Mouse (Mus musculus) 3T3-L1 (cell line): ENCODE measurements around the gene Klhl28.

Experiments
- DNase-seq: peaks from one replicate; pipeline ENCODE4 v3.0.0-alpha.2; 2015; ENCODE audit warnings: low read depth, low spot score

The Klhl28 gene

DNA sequence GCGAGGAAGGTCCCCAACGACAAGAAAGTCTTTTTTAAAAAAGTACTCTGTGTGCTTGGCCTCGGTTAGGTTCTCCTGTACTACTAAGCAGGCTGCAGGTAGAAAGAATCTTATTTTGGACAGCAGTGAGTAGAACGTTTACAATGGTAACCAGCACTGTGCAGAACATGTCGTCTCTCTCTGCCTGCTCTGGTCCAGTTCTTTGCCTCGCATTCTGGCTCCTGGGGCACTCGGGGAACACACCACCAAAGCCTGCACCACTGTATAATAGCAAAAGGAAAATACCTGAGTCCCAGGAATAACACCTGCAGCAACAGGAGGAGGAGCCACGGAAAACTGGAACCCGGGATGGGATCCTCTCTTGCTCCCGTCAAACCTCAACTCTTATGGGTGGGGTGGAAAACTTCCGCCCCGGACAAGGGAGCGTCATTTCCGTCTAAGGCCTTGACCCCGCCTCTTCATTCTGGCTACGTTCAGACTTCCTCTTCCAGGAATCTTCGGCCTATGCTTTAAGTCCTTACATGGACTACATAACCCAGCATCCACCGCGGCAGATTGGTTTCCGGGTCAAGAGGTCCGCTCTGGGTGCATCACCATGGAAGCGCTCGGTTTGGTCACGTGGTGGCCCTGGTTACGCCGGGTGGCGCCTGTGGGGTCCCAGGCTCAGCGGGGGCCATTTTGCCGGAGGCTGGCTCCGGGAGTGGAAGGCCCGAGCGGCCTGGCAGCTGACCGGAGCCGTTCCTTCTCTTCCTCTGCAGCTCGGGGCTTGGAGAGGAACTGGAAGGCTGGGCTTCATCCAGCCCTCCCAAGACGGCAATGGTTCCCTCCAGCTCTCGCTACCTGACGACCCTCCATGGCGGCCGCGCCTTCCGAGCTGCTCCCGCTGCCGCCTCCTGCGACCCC, at the start of gene Klhl28, which contains the start of gene Togaram1:
Gene Klhl28, minus strand, starts transcription at position 411 of the 903 bp plus-strand sequence.
Gene Togaram1, plus strand, starts transcription at position 681 of the 903 bp plus-strand sequence.
- peak; percentile 100 for DNase-seq

DNA sequence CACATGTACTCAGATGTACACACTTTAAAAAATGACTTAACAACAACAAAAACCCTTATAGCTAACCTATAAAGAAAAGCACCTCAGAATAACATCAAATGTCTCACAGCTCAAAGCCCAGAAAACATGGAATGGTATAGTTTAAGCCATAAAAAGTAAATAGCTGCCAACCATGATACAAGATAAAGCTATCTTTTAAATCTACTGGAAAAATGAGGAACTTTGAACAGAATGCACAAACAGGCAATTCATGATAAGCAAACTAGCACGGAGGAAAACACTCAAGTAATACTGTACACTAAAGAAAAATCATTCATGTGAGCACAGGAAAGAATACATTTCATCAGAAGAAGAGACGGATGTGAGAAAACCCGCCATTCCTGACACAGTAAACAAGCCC, 42.4 kb upstream of the Klhl28 start:
- DNase-seq = no peak

GRCm38 (mm10) chr12:64977518-64977917, 12.2 kb upstream of the Klhl28 start:
- DNase-seq = no peak

- DNase-seq = peak; percentile 36
Observed at GRCm38 (mm10) chr12:64976191-64976590, 10.9 kb upstream of the Klhl28 start.

GRCm38 (mm10) chr12:64975558-64975957, 10.2 kb upstream of the Klhl28 start:
- DNase-seq = peak; percentile 53

- no peak for DNase-seq
Observed at GRCm38 (mm10) chr12:64972063-64972462, 6.7 kb upstream of the Klhl28 start.

DNA sequence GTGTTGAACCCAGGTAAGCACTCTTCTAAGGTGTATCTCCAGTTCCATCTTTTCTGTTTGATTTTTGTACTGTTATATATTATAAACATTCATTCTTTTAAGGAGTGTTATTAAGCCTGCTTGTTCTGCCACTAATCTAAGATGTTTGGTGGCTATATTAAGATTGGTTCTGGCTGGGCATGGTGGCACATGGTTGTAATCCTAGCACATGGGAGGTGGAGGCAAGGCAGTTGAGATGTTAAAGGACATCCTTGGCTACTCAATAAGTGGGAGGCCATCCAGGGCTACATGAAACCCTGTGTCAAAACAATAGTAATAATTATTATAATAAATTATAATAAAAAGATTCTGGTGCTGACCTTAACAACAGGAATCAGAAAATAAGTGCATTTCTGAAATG, 6.1 kb upstream of the Klhl28 start:
- no peak for DNase-seq

DNA sequence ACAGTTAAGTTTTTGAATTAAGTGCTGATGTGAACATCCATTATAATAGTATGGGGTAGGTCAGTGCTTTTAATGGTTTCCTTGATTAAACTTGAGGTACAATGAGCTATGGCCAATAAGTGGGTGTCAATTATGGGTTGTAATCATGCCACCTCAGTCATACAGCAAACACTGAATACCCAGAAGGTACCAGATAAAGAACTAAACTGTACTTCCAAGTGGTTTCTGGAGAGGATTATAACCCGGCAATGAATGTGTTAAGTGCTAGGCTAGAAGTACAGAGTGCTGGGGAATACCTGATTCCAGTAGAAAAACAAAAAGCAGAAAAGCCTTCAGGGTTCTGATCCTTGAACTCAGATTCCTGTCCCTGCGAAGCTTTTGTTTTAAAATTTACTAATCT, 2.7 kb upstream of the Klhl28 start:
- no peak for DNase-seq

- peak; percentile 35 for DNase-seq
Observed at GRCm38 (mm10) chr12:64967470-64967869, 2.1 kb upstream of the Klhl28 start.

DNA sequence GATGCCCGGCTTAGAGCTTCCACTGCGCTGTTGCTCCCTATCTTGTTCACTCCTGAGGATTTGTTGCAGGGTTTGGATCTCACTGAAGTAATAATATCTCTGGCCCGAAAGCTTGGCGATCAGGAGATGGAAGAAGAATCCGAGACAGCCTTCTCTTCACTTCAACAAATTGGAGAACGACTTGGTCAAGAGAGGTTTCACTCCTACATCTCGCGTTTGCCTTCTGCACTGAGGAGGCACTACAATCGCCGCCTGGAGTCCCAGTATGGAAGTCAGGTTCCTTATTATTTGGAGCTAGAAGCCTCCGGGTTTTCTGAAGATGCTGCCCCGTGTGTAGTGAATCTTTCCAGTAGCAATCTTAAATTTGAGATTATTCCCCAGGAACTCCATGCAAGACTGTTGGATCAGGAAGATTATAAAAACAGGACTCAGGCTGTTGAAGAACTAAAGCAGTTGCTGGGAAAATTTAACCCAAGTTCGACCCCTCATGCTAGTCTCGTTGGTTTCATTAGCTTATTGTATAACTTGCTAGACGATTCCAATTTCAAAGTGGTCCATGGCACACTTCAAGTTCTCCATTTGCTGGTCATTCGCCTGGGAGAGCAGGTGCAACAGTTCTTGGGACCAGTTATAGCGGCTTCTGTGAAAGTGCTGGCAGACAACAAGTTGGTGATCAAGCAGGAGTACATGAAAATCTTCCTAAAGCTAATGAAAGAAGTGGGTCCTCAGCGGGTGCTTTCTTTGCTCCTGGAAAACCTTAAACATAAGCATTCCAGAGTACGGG, 1.5 kb upstream of the Klhl28 start:
- peak; percentile 53 for DNase-seq

DNA sequence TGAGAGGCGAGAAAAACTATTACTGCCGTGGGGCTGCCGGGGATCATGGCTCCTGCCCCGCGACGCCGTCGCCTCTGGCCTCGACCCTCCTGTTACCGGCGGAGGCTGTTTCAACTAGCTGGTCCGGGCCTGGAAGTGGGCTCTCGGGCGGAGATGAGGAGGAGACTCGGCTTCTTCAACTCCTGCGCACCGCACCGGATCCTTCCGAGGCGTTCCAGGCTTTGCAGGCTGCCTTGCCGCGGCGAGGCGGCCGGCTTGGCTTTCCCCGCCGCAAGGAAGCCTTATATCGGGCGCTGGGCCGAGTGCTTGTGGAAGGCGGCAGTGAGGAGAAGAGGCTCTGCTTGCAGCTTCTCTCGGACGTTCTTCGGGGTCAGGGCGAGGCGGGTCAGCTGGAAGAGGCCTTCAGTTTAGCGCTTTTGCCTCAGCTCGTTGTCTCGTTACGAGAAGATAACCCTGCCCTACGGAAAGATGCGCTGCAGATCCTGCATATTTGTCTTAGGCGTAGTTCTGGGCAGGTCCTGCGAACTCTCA, 832 bp upstream of the Klhl28 start:
- DNase-seq = peak; percentile 55

DNA sequence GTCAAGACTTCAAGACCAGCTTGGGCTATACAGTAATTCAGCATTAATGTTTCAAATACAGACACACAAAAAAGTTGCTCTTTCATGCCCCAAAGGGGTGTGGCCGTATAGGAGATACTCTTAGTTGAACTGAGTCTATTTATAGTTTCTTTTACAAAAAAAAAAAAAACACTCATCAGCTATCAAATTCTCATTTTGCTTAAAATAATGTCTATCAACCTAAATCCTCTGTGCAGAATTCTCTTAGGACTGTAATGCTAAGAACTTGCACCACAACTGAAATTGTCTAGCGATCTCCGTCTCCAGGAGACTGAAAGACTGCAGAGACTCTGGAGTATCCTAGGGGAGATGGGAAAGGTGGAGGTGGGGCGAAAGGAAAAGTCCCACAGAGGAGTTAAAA, 774 bp downstream of the Klhl28 start:
- no peak for DNase-seq

- peak; percentile 41 for DNase-seq
Observed at GRCm38 (mm10) chr12:64937493-64937892, 27.8 kb downstream of the Klhl28 start.

GRCm38 (mm10) chr12:64917578-64918471, 47.5 kb downstream of the Klhl28 start, which contains the start of gene Gm527:
Gene Gm527 (plus strand): TSS chr12:64917906.
- peak; percentile 90 for DNase-seq

DNA sequence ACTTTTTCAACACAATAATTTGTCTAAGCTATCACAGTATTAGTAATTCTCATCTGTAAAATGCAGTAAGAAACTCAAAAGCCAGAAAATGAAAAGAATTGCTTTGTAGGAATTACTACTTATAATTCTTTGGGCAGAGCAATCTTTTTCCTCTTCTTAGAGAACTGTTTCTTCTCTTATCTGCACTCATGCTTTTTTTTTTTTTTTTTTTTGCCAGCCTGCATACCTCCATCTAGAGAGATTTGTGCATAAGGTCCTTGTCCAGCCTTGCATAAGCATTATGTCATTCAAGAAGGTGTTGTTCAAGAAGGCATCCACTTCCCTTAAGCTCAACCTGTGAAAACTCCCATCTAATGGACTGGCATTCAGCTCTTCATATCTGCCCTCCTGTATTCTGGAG, 48.6 kb downstream of the Klhl28 start:
- DNase-seq = no peak

DNA sequence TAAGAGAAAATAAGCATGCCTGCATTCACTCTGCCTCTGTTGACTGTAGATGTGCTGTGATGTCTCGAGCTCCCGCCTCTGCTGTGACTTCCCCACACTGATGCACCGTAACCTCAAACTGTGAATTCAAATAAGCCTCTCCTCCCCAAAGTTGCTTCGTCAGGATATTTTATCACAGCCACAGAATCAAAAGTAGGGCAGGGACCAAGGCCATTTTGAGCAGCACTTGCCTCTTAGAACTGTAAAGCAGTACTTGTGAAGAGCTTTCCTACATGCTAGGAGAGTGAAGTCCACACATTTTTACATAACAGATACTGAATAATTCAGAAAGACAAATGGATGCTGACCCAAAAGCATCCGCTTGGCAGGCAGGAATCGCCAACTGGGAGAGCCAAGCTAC, 52.3 kb downstream of the Klhl28 start:
- DNase-seq = no peak

- DNase-seq = no peak
Observed at GRCm38 (mm10) chr12:64903186-64903585, 62.1 kb downstream of the Klhl28 start.

DNA sequence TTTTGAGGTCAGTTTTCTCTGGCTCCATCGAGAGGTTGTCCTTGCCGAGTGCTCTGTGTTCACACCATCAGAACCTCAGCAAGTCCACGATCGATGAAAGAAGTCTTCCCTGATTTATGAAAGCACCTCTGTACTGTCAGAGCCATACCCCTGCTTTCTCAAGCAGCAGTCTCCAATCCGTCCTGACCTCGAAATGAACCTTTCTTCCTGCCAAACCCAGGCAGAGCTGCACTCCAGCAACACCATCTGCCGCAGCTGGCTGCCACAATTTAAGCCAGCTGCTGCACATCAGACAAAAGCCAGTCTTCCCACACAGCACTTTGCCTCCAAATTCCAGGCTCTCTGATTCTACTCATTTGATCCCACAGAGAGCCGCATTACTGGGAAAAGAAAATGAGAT, 62.8 kb downstream of the Klhl28 start:
- DNase-seq = peak; percentile 56

DNA sequence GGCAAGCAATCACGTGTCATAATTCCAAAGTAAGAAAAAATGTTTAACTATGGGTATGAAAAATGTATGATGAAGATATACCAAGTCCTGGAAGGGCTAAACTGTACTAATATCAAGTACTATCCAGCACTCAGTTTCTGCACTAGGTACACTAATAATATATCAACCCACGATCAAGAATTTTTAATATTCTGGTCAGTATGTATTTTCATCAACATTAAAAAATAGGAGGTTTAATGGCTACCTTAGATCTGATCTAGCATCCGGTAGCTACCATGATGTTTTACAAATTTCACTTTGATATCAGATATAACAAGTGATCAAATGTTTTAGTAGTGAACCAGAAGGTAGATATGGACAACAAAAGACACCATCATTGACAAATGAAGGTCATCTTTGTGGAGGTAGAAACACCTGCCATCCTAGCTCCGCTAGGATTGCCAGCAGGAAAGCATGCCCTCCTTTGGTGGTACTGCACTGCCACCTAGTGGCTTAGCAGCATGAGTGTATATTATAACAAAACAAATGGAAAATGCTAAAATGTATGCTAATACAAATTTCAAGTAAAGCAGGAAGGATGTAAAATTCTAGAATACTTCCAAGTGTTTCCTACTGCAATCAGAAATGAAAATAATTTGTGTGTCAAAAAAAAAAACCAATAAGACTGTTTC, 68.1 kb downstream of the Klhl28 start:
- DNase-seq = peak; percentile 67
